Mouse (Mus musculus): ENCODE results near the gene Camk2g. TPM values are rescaled to one million over a fixed set of nuclear protein-coding genes. Genes with fewer than 3 reads are reported as not detected.
A peak's percentile ranks its signal among the peaks of the same experiment; 100 is the strongest.

Gene Camk2g
- polyA plus RNA-seq, 1 experiment = 12.8 TPM

DNA sequence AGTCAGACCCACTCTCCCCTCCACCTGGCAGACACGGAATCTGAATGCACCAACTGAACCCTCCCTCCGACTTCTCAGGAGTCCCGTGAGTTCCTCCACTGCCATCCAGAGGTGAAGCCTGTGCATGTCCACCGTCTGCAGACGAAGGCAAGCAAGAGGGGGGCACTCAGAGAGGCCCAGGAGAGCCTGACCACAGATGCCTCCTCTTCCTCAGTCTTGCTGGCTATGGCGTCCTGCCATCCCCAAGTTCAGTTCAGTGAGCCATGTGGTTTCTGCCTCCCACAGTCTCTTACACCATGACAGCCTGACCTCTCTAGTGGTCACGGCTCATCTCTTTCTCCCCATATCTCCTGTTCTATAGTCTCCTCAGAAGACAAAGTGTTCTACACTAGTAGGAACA lies 9.2 kb downstream of the Camk2g start:
- Histone ChIP-seq H3K4me1 (ENCODE audit: control insufficient read depth, insufficient read depth, insufficient read length, low read length) (peaks cover 37% of the 10 kb centered on the region), H3K4me3 (ENCODE audit: insufficient read depth, low read depth, low read length) (no peak overlapping the region), H3K27ac (replicated peaks; ENCODE audit: low read depth, low read length) (peak overlapping the region; percentile 53; the same call in 1 of the 2 replicates)

DNA sequence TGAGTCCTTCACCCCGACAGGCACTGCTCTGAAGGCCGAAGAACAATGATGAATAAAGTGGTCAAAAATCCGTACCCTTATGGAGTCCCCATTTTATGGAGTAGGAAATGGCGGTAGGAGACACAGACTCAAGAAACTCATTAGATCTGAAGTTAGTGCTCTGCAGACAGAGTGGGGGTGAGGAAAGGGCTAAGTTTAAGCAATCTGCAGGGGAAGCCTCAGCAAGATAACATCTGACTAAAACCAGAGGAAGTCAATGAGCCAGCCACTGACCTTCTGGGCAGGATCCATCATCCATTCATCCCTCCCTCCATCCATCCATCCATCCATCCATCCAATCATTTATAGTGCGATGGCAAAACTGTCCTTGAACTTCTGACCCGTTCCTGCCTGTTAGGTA lies 10.4 kb downstream of the Camk2g start:
- no peak overlapping the region for H3K4me3 ChIP-seq (ENCODE audit: insufficient read depth, low read depth, low read length)
- H3K27ac ChIP-seq (replicated peaks; ENCODE audit: low read depth, low read length) = no peak overlapping the region
- H3K4me1 ChIP-seq (ENCODE audit: control insufficient read depth, insufficient read depth, insufficient read length, low read length) = peaks cover 37% of the 10 kb centered on the region

DNA sequence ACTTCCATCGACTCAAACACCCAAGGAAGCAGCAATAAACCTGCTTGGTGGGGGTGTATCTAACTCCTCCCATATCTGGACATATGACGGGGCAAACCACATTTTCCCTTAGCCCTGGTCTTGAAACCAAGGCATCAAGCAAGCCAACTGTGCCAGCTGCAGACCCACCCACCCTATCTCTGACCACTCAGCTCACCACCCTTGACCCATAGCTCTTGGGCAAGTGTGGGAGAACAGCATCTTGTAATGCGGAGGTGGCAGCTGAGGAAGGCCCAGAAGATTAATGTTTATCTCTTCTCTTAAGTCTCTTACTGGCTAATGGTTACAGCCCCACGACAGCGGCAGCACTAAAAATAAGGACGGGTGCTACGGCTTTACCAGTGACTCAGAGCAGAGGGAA lies 11.0 kb downstream of the Camk2g start:
- H3K4me3 ChIP-seq (ENCODE audit: insufficient read depth, low read depth, low read length) = no peak overlapping the region
- peaks cover 32% of the 10 kb centered on the region for H3K4me1 ChIP-seq (ENCODE audit: control insufficient read depth, insufficient read depth, insufficient read length, low read length)
- H3K27ac ChIP-seq (replicated peaks; ENCODE audit: low read depth, low read length) = no peak overlapping the region

DNA sequence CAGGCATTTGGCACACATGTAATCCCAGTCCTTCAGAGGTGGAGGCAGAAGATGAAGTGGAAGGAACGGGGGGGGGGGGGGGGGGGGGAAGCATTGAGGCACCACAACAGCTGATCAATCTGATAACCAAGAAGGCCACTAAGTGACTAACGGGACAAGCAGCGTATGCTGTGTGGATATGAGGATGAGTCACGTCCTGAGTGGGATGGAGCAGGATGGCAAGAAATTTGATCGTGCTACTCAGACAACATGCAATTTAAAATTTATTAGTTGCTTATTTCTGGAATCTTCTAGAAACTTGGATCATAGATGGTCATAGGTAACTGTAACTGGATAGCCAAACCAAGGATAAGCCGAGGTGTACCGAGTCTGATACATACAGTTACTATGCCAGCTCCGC lies 13.7 kb downstream of the Camk2g start:
- Histone ChIP-seq H3K4me1 (ENCODE audit: control insufficient read depth, insufficient read depth, insufficient read length, low read length) (peaks cover 9% of the 10 kb centered on the region), H3K4me3 (ENCODE audit: insufficient read depth, low read depth, low read length) (no peak overlapping the region), H3K27ac (replicated peaks; ENCODE audit: low read depth, low read length) (no peak overlapping the region)

DNA sequence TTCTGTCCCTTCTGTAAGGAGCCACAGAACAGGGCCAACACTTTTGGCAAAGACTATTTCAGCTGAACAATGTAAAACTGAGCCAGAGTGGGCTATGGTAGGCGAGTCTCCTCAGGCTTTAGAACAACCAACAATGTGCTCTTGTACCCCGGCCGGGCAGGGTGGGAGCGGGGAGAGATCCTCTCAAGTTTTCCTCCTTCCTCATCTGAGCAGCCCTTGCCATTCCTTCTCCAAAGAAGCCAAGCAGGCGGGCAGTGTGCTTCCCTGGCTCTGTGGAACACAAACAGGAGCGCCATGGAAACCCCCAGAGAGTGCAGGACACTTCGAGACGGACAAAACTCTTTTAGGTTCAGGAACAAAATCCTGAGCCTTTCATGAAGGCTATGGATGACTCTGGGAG lies 15.4 kb downstream of the Camk2g start:
- no peak overlapping the region for H3K27ac ChIP-seq (replicated peaks; ENCODE audit: low read depth, low read length)

DNA sequence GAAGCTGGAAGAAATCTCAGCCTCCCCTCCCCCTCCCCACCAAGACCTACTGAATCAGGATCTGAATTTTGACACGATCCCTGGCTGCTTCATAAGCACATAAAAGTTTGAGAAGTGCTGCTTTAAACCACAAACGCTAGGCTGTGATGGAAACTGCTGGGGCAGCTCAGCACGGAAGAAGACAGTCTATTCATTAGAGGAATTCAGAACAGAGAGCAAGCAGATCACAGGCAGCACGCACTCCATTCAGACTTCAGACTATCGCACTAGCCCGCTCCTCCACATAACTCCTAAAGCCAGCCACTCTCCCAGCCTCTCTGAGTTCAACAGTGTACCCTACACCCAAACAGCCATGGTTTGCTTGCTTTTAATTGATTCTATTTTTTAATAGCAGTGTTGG lies 18.2 kb downstream of the Camk2g start:
- no peak overlapping the region for H3K27ac ChIP-seq (replicated peaks; ENCODE audit: low read depth, low read length)
- peaks cover 5% of the 10 kb centered on the region; the same call in 1 of the 2 replicates for H3K4me1 ChIP-seq (ENCODE audit: control insufficient read depth, insufficient read depth, insufficient read length, low read length)
- H3K4me3 ChIP-seq (ENCODE audit: insufficient read depth, low read depth, low read length) = no peak overlapping the region

More for the DNA sequence above, 15.4 kb downstream of the Camk2g start:
- H3K4me3 ChIP-seq (ENCODE audit: insufficient read depth, low read depth, low read length) = no peak overlapping the region
- H3K4me1 ChIP-seq (ENCODE audit: control insufficient read depth, insufficient read depth, insufficient read length, low read length) = peaks cover 6% of the 10 kb centered on the region; the same call in 1 of the 2 replicates

DNA sequence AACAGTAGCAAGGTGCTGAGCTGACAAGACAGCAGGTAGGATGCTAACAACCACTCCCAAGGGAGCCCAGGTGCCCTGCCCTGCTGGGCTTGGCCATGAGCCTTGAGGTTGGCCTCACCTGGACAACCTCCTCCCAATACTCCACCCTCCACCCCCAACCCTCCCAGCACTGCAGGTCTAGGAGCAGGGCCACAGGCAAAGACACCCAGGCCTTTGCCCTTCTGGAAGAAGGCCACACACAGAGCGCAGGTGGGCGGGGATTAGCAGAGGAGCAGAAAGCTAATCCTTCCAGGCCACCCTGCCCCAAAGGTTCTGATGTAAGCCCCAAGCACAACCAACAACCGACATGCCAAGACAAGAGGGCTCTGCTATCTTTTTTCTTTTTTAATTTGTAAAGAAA lies 20.5 kb downstream of the Camk2g start:
- peaks cover 5% of the 10 kb centered on the region; the same call in 1 of the 2 replicates for H3K4me1 ChIP-seq (ENCODE audit: control insufficient read depth, insufficient read depth, insufficient read length, low read length)
- H3K27ac ChIP-seq (replicated peaks; ENCODE audit: low read depth, low read length) = no peak overlapping the region
- H3K4me3 ChIP-seq (ENCODE audit: insufficient read depth, low read depth, low read length) = no peak overlapping the region

DNA sequence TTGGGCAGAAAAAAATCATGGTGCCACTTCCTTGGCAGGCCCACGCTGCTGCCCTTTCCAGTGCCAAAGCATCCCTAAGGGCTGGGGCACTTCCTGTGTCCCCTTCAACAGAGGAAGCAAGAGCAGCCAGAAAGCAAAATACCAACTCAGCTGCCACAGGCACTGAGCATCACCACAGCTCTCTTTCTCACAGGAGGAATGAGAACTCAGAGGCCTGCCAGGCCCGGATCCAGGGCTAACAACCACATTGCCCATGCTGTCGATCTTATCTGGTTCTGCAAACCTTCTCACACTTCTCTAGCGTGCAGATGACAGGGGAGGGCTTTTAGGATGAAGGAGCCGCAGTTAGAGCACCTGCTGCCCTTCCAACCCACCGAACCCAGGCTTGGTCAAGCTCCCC lies 21.1 kb downstream of the Camk2g start:
- Histone ChIP-seq H3K27ac (replicated peaks; ENCODE audit: low read depth, low read length) (no peak overlapping the region), H3K4me1 (ENCODE audit: control insufficient read depth, insufficient read depth, insufficient read length, low read length) (peaks cover 5% of the 10 kb centered on the region; the same call in 1 of the 2 replicates), H3K4me3 (ENCODE audit: insufficient read depth, low read depth, low read length) (no peak overlapping the region)

DNA sequence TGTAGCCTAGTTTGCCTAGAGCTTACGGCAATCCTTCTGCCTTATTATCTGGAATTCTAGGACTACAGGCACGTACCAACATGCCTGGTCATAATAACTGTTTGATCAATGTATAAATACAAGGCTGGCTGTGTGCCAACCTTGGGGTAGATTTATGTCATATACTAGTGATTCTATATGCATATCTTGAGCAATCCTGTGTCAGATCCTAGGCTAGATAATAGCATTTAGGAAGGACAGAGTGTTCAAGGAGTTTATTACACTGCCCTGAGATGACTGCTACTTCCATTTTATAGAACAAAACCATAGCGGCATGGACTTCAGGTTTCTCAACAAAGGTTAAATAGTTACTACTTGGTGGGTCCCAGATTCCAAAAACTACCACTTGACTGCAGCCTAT lies 21.9 kb downstream of the Camk2g start:
- Histone ChIP-seq H3K4me3 (ENCODE audit: insufficient read depth, low read depth, low read length) (no peak overlapping the region), H3K27ac (replicated peaks; ENCODE audit: low read depth, low read length) (no peak overlapping the region), H3K4me1 (ENCODE audit: control insufficient read depth, insufficient read depth, insufficient read length, low read length) (peaks cover 8% of the 10 kb centered on the region; the same call in 1 of the 2 replicates)

DNA sequence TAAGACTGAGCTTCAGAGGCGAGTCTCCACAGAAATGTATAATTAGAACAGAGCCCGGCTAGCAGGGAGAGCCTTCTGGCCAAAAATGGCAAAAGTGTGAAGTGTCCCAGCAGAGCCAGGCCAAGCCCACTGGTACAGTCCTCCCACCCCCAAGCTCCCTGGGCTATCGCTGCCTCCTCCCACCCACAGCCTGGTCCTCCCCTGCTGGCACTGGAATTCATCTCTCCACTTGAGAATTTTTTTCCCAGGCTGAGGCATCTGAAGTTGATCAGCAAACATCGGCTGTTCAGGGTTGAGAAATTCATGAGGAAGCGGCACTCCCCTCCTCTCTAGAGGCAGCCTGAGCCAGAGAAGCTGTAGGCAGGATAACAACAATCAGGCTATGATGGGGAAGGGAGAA lies 25.3 kb downstream of the Camk2g start:
- Histone ChIP-seq H3K4me3 (ENCODE audit: insufficient read depth, low read depth, low read length) (no peak overlapping the region), H3K27ac (replicated peaks; ENCODE audit: low read depth, low read length) (peak overlapping the region; percentile 41; the same call in 1 of the 2 replicates), H3K4me1 (ENCODE audit: control insufficient read depth, insufficient read depth, insufficient read length, low read length) (peaks cover 18% of the 10 kb centered on the region)

DNA sequence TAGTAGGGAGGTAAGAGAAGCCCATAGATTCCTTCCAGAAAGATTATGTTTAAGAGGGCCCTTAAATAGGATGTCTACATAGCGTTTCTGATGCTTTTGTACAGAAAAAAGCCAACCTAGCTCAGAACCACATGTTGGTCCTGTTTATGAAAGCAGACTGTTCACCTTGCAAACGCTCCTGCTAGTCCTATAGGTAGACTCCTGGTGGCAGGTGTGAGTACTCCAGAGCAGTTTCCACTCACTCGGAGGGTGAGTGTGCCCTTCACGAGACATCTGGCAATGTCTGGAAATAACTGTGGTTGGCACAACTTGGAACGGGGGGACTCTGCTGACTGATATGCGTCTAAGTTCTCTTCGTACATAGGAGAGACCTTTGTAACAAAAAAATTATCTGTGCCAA lies 26.0 kb downstream of the Camk2g start:
- Histone ChIP-seq H3K4me3 (ENCODE audit: insufficient read depth, low read depth, low read length) (no peak overlapping the region), H3K4me1 (ENCODE audit: control insufficient read depth, insufficient read depth, insufficient read length, low read length) (peaks cover 13% of the 10 kb centered on the region; the same call in 1 of the 2 replicates), H3K27ac (replicated peaks; ENCODE audit: low read depth, low read length) (0 out of 2 replicates have a peak overlapping the region, but pooled peaks have one; percentile 6)

DNA sequence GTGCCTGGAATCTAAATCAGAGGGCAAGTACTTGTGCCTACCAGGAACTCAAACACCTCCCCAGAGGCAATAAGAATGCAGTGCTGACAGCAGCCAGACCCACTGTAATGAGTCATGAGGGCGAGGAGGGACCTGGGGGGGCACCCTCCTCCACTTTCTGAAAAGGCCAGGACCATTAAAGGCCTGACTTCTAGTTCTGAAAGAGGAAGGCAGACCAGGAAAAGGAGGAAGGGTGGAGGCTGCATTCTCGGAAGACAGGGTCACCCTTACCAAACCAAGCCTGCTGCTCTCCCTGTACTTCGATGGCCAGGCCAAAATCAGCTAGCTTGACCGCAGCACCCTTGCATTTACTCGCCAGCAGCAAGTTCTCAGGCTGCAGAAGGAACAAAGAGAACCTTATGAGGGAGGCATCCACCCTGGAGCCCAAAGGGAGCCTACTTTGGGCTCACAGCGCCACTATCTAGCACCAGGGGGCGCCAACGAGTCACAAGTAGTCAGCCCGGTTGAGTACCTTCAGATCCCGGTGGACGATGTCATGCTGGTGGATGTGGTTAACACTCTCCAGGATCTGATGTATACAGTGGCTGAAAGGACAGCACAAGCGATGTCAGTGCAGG lies 28.1 kb downstream of the Camk2g start:
- Histone ChIP-seq H3K4me3 (ENCODE audit: insufficient read depth, low read depth, low read length) (0 out of 2 replicates have a peak overlapping the region, but pooled peaks have one; percentile 2), H3K27ac (replicated peaks; ENCODE audit: low read depth, low read length) (peak overlapping the region; percentile 99), H3K4me1 (ENCODE audit: control insufficient read depth, insufficient read depth, insufficient read length, low read length) (peaks cover 12% of the 10 kb centered on the region; the same call in 1 of the 2 replicates)

DNA sequence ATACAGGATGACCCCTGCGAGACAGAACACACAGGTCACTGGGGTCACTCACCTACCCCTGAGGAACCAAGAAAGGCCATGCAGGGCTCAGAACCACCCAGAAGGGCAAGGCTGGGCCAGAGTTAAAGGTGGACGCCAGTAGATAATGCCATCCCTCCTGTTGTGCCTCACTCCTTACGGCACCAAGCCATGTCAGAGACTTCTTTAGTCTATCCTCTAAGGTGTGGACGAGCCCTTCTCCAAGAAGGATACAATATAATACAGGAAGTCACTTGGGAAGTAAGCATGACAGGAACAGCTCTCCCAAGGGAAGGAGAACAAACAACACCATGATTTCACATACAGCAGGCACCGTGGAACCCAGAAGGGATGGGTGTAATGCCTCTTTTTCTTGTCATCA lies 28.9 kb downstream of the Camk2g start:
- peak overlapping the region; percentile 14; the same call in 1 of the 2 replicates for H3K4me3 ChIP-seq (ENCODE audit: insufficient read depth, low read depth, low read length)

DNA sequence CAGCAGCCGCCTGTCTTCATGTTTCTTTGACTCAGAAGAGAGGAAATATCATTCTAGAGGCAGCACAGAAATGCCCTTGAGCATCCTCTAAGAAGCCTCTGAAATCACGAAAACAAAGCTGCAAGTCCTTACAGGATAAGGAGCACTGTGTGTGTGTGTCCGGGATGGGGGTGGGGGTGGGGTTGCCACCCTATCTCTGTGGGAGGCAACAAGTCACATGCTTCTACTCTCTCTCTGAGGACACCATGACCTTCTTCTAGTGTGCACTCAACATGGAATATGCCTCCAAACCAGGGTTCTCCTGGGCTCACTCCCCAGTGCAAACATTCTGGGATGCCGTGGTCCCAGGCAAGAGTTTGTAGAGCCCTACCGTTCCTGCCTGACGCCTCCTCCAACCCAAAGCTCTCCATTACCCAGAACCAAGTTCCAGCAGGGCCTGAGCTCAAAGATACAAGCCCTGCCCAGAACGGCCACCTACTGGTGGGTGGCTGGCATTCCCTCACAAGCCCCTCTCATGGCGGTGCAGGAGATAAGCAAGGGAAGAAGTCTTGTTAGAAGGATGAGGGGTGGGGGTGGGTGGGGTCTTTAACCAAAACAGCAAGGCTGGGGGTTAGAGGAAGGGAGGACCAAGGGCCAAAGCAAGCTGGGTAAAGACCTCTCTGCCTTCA lies 35.0 kb downstream of the Camk2g start:
- no peak overlapping the region for H3K4me3 ChIP-seq (ENCODE audit: insufficient read depth, low read depth, low read length)
- no peaks in the 10 kb centered on the region; the same call in 1 of the 2 replicates for H3K4me1 ChIP-seq (ENCODE audit: control insufficient read depth, insufficient read depth, insufficient read length, low read length)
- H3K27ac ChIP-seq (replicated peaks; ENCODE audit: low read depth, low read length) = no peak overlapping the region

More for the DNA sequence above, 28.9 kb downstream of the Camk2g start:
- Histone ChIP-seq H3K27ac (replicated peaks; ENCODE audit: low read depth, low read length) (peak overlapping the region; percentile 99), H3K4me1 (ENCODE audit: control insufficient read depth, insufficient read depth, insufficient read length, low read length) (peaks cover 12% of the 10 kb centered on the region; the same call in 1 of the 2 replicates)

DNA sequence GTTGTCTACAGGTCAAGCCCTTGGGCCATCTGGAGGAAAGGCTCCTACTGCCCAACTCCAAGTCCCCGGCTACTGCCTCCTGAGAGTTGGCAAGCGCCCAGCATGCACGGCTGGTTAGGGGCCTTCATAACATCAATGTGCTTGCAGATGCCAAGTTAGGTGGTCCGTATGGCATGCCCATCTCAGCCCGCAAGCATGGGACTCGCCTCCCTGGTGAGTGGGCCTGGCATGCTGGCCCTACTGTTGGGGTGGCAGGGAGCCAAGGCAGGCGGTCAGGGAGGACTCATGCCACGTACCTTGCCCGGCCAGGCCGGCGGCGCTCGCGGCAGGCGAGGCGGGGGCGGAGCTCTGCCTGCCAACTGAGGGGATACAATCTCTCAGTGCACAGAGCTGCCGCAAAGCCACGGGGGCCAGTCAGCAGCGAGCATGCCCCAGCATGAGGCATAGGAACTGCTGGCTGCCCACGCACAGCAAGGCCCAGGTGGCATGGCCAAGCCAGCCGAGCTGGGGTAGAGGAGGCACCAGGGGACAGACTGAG lies 36.4 kb downstream of the Camk2g start:
- H3K4me3 ChIP-seq (ENCODE audit: insufficient read depth, low read depth, low read length) = no peak overlapping the region
- no peaks in the 10 kb centered on the region for H3K4me1 ChIP-seq (ENCODE audit: control insufficient read depth, insufficient read depth, insufficient read length, low read length)
- H3K27ac ChIP-seq (replicated peaks; ENCODE audit: low read depth, low read length) = no peak overlapping the region
